Comparison of ENCODE assay signal across 8 mouse cellular contexts in genomic region chr13:56135231-56136052, GRCm38 (mm10). TPM values are rescaled to one million over a fixed set of nuclear protein-coding genes. Genes with fewer than 3 reads are reported as not detected.
DNase-seq lines count a peak whose midpoint lies in the region; ATAC-seq lines count a peak whose summit lies in the region.

No protein-coding gene starts in this region.

- intact Hi-C loops in gastrocnemius, postnatal 14 days (cut with DNase I; ENCODE audit: low total_unique reads): no loop called here
- intact Hi-C loops in left cerebral cortex, postnatal 14 days (cut with DNase I): no loop called here

- H3K9ac ChIP-seq in intestine, embryonic 14.5 days (ENCODE audit: low read length): peak overlapping the region; percentile 99

- H3K4me2 ChIP-seq in intestine, embryonic 14.5 days (ENCODE audit: low read length): peak overlapping the region; percentile 82

- WGBS in intestine, embryonic 14.5 days: 1% methylated on average over 72 of the region's 89 CpGs

- H3K9me3 ChIP-seq in intestine, embryonic 14.5 days (ENCODE audit: control insufficient read depth, low read length): no peaks in the 10 kb centered on the region

- H3K4me3 ChIP-seq in intestine, embryonic 14.5 days (ENCODE audit: low read depth, low read length): peak overlapping the region; percentile 94

- H3K36me3 ChIP-seq in intestine, embryonic 14.5 days (ENCODE audit: control insufficient read depth, insufficient read depth, low read length): peaks cover 4% of the 10 kb centered on the region; the same call in 1 of the 2 replicates

- peak; percentile 94 to 97 for DNase-seq in adrenal gland, adult (ENCODE audit: inconsistent age in 2 of 2, low spot score in 1 of 2)
- DNase-seq in embryo, embryonic 10 days (ENCODE audit: low spot score): peak; percentile 92
- peak; percentile 92 for DNase-seq in gastrocnemius, postnatal 14 days
- peak; percentile 92 for DNase-seq in intestine, embryonic 14.5 days (ENCODE audit: low spot score)
- peak; percentile 78 to 88 for DNase-seq in left cerebral cortex, postnatal 14 days (ENCODE audit: low spot score in 2 of 2)
- DNase-seq in right cerebral cortex, postnatal 14 days: peak; percentile 90
- peak; percentile 89 for DNase-seq in urinary bladder, postnatal 25 days (ENCODE audit: low spot score)

- H3K4me1 ChIP-seq in intestine, embryonic 14.5 days (replicated peaks; ENCODE audit: control insufficient read depth, insufficient read depth, low read length): peaks cover 22% of the 10 kb centered on the region

- peak; percentile 80 for ATAC-seq in intestine, embryonic 14.5 days (replicated peaks; ENCODE audit: low FRiP score, low TSS enrichment, low read depth)
- ATAC-seq in megakaryocyte-erythroid progenitor cell, adult 5-6 weeks (replicated peaks; ENCODE audit: low FRiP score, low TSS enrichment, poor library complexity, severe bottlenecking): peak; percentile 74

- H3K27ac ChIP-seq in intestine, embryonic 14.5 days (ENCODE audit: low read depth): peak overlapping the region; percentile 81

- H3K27me3 ChIP-seq in intestine, embryonic 14.5 days (replicated peaks; ENCODE audit: control insufficient read depth, insufficient read depth, low read length): no peaks in the 10 kb centered on the region

RNA-seq across cellular contexts. Expression of gene H2afy, which starts 0.7 kb away (rescaled TPM):
- 10 to 100 TPM; 60.8 to 61.3 TPM for total RNA-seq in gastrocnemius, postnatal 14 days (2021)
- polyA plus RNA-seq in intestine, embryonic 14.5 days (2014; fragmentation: Nextera tagmentation; extraction: Ambion mirVana): 361 and 379 TPM in 2 replicates
- 100 to 1,000 TPM in 1 of 2 experiments, 10 to 100 TPM in 1; 97.2 to 108 TPM for total RNA-seq in left cerebral cortex, postnatal 14 days (2021)
- total RNA-seq in megakaryocyte-erythroid progenitor cell, adult 5-6 weeks (2014; fragmentation: Nextera tagmentation): 188 and 192 TPM in 2 replicates
- 316 and 323 TPM in 2 replicates for total RNA-seq in megakaryocyte-erythroid progenitor cell, adult 5-6 weeks (2017)

RNA-seq across cellular contexts. Expression of gene Tifab, which starts 43.2 kb away (rescaled TPM):
- under 1 TPM; 0.31 to 0.44 TPM for total RNA-seq in gastrocnemius, postnatal 14 days (2021)
- polyA plus RNA-seq in intestine, embryonic 14.5 days (2014; fragmentation: Nextera tagmentation; extraction: Ambion mirVana): 1.6 and 1.8 TPM in 2 replicates
- 1 to 10 TPM; 1.5 to 1.8 TPM for total RNA-seq in left cerebral cortex, postnatal 14 days (2021)
- total RNA-seq in megakaryocyte-erythroid progenitor cell, adult 5-6 weeks (2014; fragmentation: Nextera tagmentation): 3.1 TPM in 1 of 2 replicates, not detected in the other
- total RNA-seq in megakaryocyte-erythroid progenitor cell, adult 5-6 weeks (2017): 0.23 and 0.56 TPM in 2 replicates

Comparison
In these comparisons a context has a peak if more than half of its experiments do, and no peak if none do; other contexts are left out.
1. Peak in every context shown above with its lines: DNase-seq, ATAC-seq, H3K4me3 ChIP-seq and H3K27ac ChIP-seq.